Mouse (Mus musculus): ENCODE results near the gene Rapgef6. TPM values are rescaled to one million over a fixed set of nuclear protein-coding genes. Genes with fewer than 3 reads are reported as not detected.

Gene Rapgef6
- polyA plus RNA-seq, 1 experiment, result 3.2 TPM

GRCm38 (mm10) chr11:54499838-54500237 lies 22.8 kb upstream of the Rapgef6 start:
- H3K79me2 ChIP-seq (ENCODE audit: control insufficient read depth, insufficient read depth), result no peaks in the 10 kb centered on the region
- no peaks in the 10 kb centered on the region for H3K27me3 ChIP-seq (ENCODE audit: control insufficient read depth, insufficient read depth, insufficient read length)
- no peak overlapping the region for H3K4me3 ChIP-seq (ENCODE audit: insufficient read depth, poor library complexity, severe bottlenecking)
- H3K36me3 ChIP-seq (ENCODE audit: control insufficient read depth, insufficient read depth), result peaks cover 67% of the 10 kb centered on the region
- no peak for TF ChIP-seq CTCF (IDR thresholded peaks at IDR 0.05; ENCODE audit: control insufficient read depth, insufficient read depth, insufficient read length)
- no peak for TF ChIP-seq USF1 (IDR thresholded peaks at IDR 0.05; ENCODE audit: low read depth)
- TF ChIP-seq MYOG (IDR thresholded peaks at IDR 0.05; ENCODE audit: control insufficient read depth, extremely low read depth, insufficient read length), result no peak
- TF ChIP-seq MAX (IDR thresholded peaks at IDR 0.05), result no peak
- TF ChIP-seq FOSL1 (IDR thresholded peaks at IDR 0.05; ENCODE audit: insufficient read depth, low read length, poor library complexity, severe bottlenecking), result no peak
- TF ChIP-seq CEBPB (IDR thresholded peaks at IDR 0.05; ENCODE audit: low read depth), result no peak
- no peak for TF ChIP-seq MYOD1 (IDR thresholded peaks at IDR 0.05; ENCODE audit: control insufficient read depth, insufficient read length, low read depth)
- no peak overlapping the region for H3ac ChIP-seq (ENCODE audit: control insufficient read depth, insufficient read length, low read depth)
- H3K79me3 ChIP-seq (ENCODE audit: low read depth), result no peaks in the 10 kb centered on the region

- peaks cover 70% of the 10 kb centered on the region for H3K36me3 ChIP-seq (ENCODE audit: control insufficient read depth, insufficient read depth)
- no peak overlapping the region for H3ac ChIP-seq (ENCODE audit: control insufficient read depth, insufficient read length, low read depth)
- no peaks in the 10 kb centered on the region for H3K79me2 ChIP-seq (ENCODE audit: control insufficient read depth, insufficient read depth)
- no peaks in the 10 kb centered on the region for H3K27me3 ChIP-seq (ENCODE audit: control insufficient read depth, insufficient read depth, insufficient read length)
- no peaks in the 10 kb centered on the region for H3K79me3 ChIP-seq (ENCODE audit: low read depth)
- no peak overlapping the region for H3K4me3 ChIP-seq (ENCODE audit: insufficient read depth, poor library complexity, severe bottlenecking)
- TF ChIP-seq USF1 (IDR thresholded peaks at IDR 0.05; ENCODE audit: low read depth) (no peak), CEBPB (IDR thresholded peaks at IDR 0.05; ENCODE audit: low read depth) (no peak), FOSL1 (IDR thresholded peaks at IDR 0.05; ENCODE audit: insufficient read depth, low read length, poor library complexity, severe bottlenecking) (no peak), MAX (IDR thresholded peaks at IDR 0.05) (no peak), MYOG (IDR thresholded peaks at IDR 0.05; ENCODE audit: control insufficient read depth, extremely low read depth, insufficient read length) (no peak), CTCF (IDR thresholded peaks at IDR 0.05; ENCODE audit: control insufficient read depth, insufficient read depth, insufficient read length) (no peak), MYOD1 (IDR thresholded peaks at IDR 0.05; ENCODE audit: control insufficient read depth, insufficient read length, low read depth) (no peak)
Measured at GRCm38 (mm10) chr11:54502546-54503245, 20.0 kb upstream of the Rapgef6 start.

- Histone ChIP-seq H3K79me3 (ENCODE audit: low read depth) (no peaks in the 10 kb centered on the region), H3ac (ENCODE audit: control insufficient read depth, insufficient read length, low read depth) (no peak overlapping the region), H3K36me3 (ENCODE audit: control insufficient read depth, insufficient read depth) (peaks cover 51% of the 10 kb centered on the region), H3K4me3 (ENCODE audit: insufficient read depth, poor library complexity, severe bottlenecking) (no peak overlapping the region), H3K27me3 (ENCODE audit: control insufficient read depth, insufficient read depth, insufficient read length) (no peaks in the 10 kb centered on the region), H3K79me2 (ENCODE audit: control insufficient read depth, insufficient read depth) (no peaks in the 10 kb centered on the region)
- no peak for TF ChIP-seq MAX (IDR thresholded peaks at IDR 0.05)
Measured at GRCm38 (mm10) chr11:54513584-54513983, 9.1 kb upstream of the Rapgef6 start.

GRCm38 (mm10) chr11:54521927-54522528 lies 619 bp upstream of the Rapgef6 start:
- no peaks in the 10 kb centered on the region for H3K27me3 ChIP-seq (ENCODE audit: control insufficient read depth, insufficient read depth, insufficient read length)
- H3K4me3 ChIP-seq (ENCODE audit: insufficient read depth, poor library complexity, severe bottlenecking), result peak overlapping the region; percentile 94
- H3K36me3 ChIP-seq (ENCODE audit: control insufficient read depth, insufficient read depth), result no peaks in the 10 kb centered on the region
- TF ChIP-seq MYOG (IDR thresholded peaks at IDR 0.05; ENCODE audit: control insufficient read depth, extremely low read depth, insufficient read length) (no peak), FOSL1 (IDR thresholded peaks at IDR 0.05; ENCODE audit: insufficient read depth, low read length, poor library complexity, severe bottlenecking) (no peak), CEBPB (IDR thresholded peaks at IDR 0.05; ENCODE audit: low read depth) (no peak), CTCF (IDR thresholded peaks at IDR 0.05; ENCODE audit: control insufficient read depth, insufficient read depth, insufficient read length) (no peak), MYOD1 (IDR thresholded peaks at IDR 0.05; ENCODE audit: control insufficient read depth, insufficient read length, low read depth) (no peak), USF1 (IDR thresholded peaks at IDR 0.05; ENCODE audit: low read depth) (no peak)
- H3K79me3 ChIP-seq (ENCODE audit: low read depth), result peaks cover 40% of the 10 kb centered on the region
- H3K79me2 ChIP-seq (ENCODE audit: control insufficient read depth, insufficient read depth), result peaks cover 44% of the 10 kb centered on the region
- peak overlapping the region; percentile 86 for H3ac ChIP-seq (ENCODE audit: control insufficient read depth, insufficient read length, low read depth)

- Histone ChIP-seq H3K4me3 (ENCODE audit: insufficient read depth, poor library complexity, severe bottlenecking) (peak overlapping the region; percentile 94), H3K79me2 (ENCODE audit: control insufficient read depth, insufficient read depth) (peaks cover 59% of the 10 kb centered on the region)
Measured at GRCm38 (mm10) chr11:54523431-54524001, 869 bp downstream of the Rapgef6 start.

More at GRCm38 (mm10) chr11:54523431-54524001, 869 bp downstream of the Rapgef6 start:
- Histone ChIP-seq H3ac (ENCODE audit: control insufficient read depth, insufficient read length, low read depth) (peak overlapping the region; percentile 77), H3K27me3 (ENCODE audit: control insufficient read depth, insufficient read depth, insufficient read length) (no peaks in the 10 kb centered on the region), H3K79me3 (ENCODE audit: low read depth) (peaks cover 52% of the 10 kb centered on the region), H3K36me3 (ENCODE audit: control insufficient read depth, insufficient read depth) (no peaks in the 10 kb centered on the region)
- TF ChIP-seq MAX (IDR thresholded peaks at IDR 0.05) (no peak), MYOG (IDR thresholded peaks at IDR 0.05; ENCODE audit: control insufficient read depth, extremely low read depth, insufficient read length) (no peak), CTCF (IDR thresholded peaks at IDR 0.05; ENCODE audit: control insufficient read depth, insufficient read depth, insufficient read length) (no peak), USF1 (IDR thresholded peaks at IDR 0.05; ENCODE audit: low read depth) (no peak), FOSL1 (IDR thresholded peaks at IDR 0.05; ENCODE audit: insufficient read depth, low read length, poor library complexity, severe bottlenecking) (no peak), CEBPB (IDR thresholded peaks at IDR 0.05; ENCODE audit: low read depth) (no peak), MYOD1 (IDR thresholded peaks at IDR 0.05; ENCODE audit: control insufficient read depth, insufficient read length, low read depth) (no peak)

Data from C2C12 (cell line).